In genomic region chr1:131736494-131736893, GRCm38 (mm10) we compare ENCODE assay signal across 19 mouse cellular contexts. TPM values are rescaled to one million over a fixed set of nuclear protein-coding genes. Genes with fewer than 3 reads are reported as not detected.
DNase-seq lines count a peak whose midpoint lies in the region; ATAC-seq and TF ChIP-seq lines count a peak whose summit lies in the region.
"Had no signal": no experiment of that assay in that cellular context is flagged by ENCODE, and none has a peak within 500 bp of the region (broad histone marks: within the 10 kb centered on the region; RNA-seq: fewer than 3 reads in every experiment).

No protein-coding gene starts in this region.

- TF ChIP-seq POLR2A in MEL (IDR thresholded peaks at IDR 0.05; ENCODE audit: control insufficient read depth in 1 of 2, insufficient read depth in 1 of 2, low read depth in 1 of 2, low read length in 2 of 2, poor library complexity in 1 of 2): no peak

- H3K27ac ChIP-seq in heart, embryonic 13.5 days (replicated peaks): peak overlapping the region; percentile 55
- no peak overlapping the region for H3K27ac ChIP-seq in MEL (ENCODE audit: control insufficient read depth, low read depth, low read length)
- no peak overlapping the region for H3K27ac ChIP-seq in stomach, embryonic 14.5 days (ENCODE audit: low read length)
- H3K27ac ChIP-seq: embryonic facial prominence, embryonic 13.5 days; forebrain, embryonic 10.5 days; hindbrain, embryonic 13.5 days; left cerebral cortex, adult 2 months; limb, embryonic 10.5 days; liver, embryonic 13.5 days; lung, embryonic 15.5 days had no signal

- H3K4me1 ChIP-seq in heart, embryonic 13.5 days: peaks cover 44% of the 10 kb centered on the region
- peaks cover 2 to 21% of the 10 kb centered on the region in 2 experiments; a peak in 3 of 4 replicates for H3K4me1 ChIP-seq in MEL (ENCODE audit: control insufficient read depth in 1 of 2, insufficient read depth in 2 of 2, low read length in 2 of 2)
- no peaks in the 10 kb centered on the region for H3K4me1 ChIP-seq in stomach, embryonic 14.5 days (ENCODE audit: control insufficient read depth, insufficient read depth, low read length)
- H3K4me1 ChIP-seq: embryonic facial prominence, embryonic 13.5 days; hindbrain, embryonic 13.5 days; limb, embryonic 10.5 days had no signal

- no peak for TF ChIP-seq CTCF in MEL (IDR thresholded peaks at IDR 0.05 in 2 of 3, conservative IDR thresholded peaks at IDR 0.05 in 1 of 3; ENCODE audit: control insufficient read depth in 1 of 3, insufficient read depth in 1 of 3, low read depth in 2 of 3, low read length in 3 of 3, poor library complexity in 1 of 3, severe bottlenecking in 1 of 3)

- TF ChIP-seq EP300 in MEL (IDR thresholded peaks at IDR 0.05; ENCODE audit: low read depth in 1 of 2, low read length in 2 of 2): peak; percentile 41 to 77; a peak in 3 of 4 replicates

- no peak overlapping the region for H3K9ac ChIP-seq in heart, embryonic 13.5 days
- H3K9ac ChIP-seq in MEL (ENCODE audit: control insufficient read depth, low read depth, low read length, poor library complexity, severe bottlenecking): no peak overlapping the region
- H3K9ac ChIP-seq in stomach, embryonic 14.5 days (replicated peaks; ENCODE audit: low read depth, low read length): no peak overlapping the region
- H3K9ac ChIP-seq: embryonic facial prominence, embryonic 13.5 days; hindbrain, embryonic 13.5 days; liver, embryonic 13.5 days; lung, embryonic 15.5 days had no signal

- WGBS in heart, embryonic 13.5 days: 12% methylated on average over 9 of the region's 9 CpGs
- WGBS in stomach, embryonic 14.5 days: 82% methylated on average over 9 of the region's 9 CpGs

- H3K79me2 ChIP-seq in MEL (ENCODE audit: control insufficient read depth, insufficient read depth, low read length, poor library complexity): no peaks in the 10 kb centered on the region

- no peaks in the 10 kb centered on the region for H3K9me3 ChIP-seq in heart, embryonic 13.5 days
- no peaks in the 10 kb centered on the region for H3K9me3 ChIP-seq in MEL (replicated peaks; ENCODE audit: insufficient read depth, low read length)
- H3K9me3 ChIP-seq in stomach, embryonic 14.5 days (ENCODE audit: control insufficient read depth, low read depth, low read length): no peaks in the 10 kb centered on the region
- H3K9me3 ChIP-seq: embryonic facial prominence, embryonic 13.5 days; forebrain, embryonic 10.5 days; hindbrain, embryonic 13.5 days; limb, embryonic 10.5 days; liver, embryonic 13.5 days; lung, embryonic 15.5 days had no signal

- no peak for TF ChIP-seq RAD21 in MEL (IDR thresholded peaks at IDR 0.05; ENCODE audit: low read depth, low read length)

- H3K27me3 ChIP-seq in heart, embryonic 13.5 days (replicated peaks): no peaks in the 10 kb centered on the region
- H3K27me3 ChIP-seq in MEL (ENCODE audit: control insufficient read depth in 1 of 2, insufficient read depth in 2 of 2, low read length in 2 of 2): peaks cover 1 to 6% of the 10 kb centered on the region in 2 experiments; a peak in 3 of 4 replicates
- H3K27me3 ChIP-seq in stomach, embryonic 14.5 days (ENCODE audit: control insufficient read depth, insufficient read depth, low read length): no peaks in the 10 kb centered on the region
- H3K27me3 ChIP-seq: CH12.LX; embryonic facial prominence, embryonic 13.5 days; hindbrain, embryonic 13.5 days; lung, embryonic 15.5 days had no signal

- no peak overlapping the region for H3K4me3 ChIP-seq in heart, embryonic 13.5 days
- no peak overlapping the region for H3K4me3 ChIP-seq in MEL (ENCODE audit: control insufficient read depth in 1 of 2, insufficient read depth in 1 of 2, low read depth in 2 of 2, low read length in 2 of 2)
- H3K4me3 ChIP-seq in stomach, embryonic 14.5 days (ENCODE audit: low read depth, low read length): no peak overlapping the region
- H3K4me3 ChIP-seq: embryonic facial prominence, embryonic 13.5 days; forebrain, embryonic 10.5 days; hindbrain, embryonic 13.5 days; left cerebral cortex, adult 2 months; limb, embryonic 10.5 days; liver, embryonic 13.5 days; lung, embryonic 15.5 days had no signal

- no peaks in the 10 kb centered on the region for H3K36me3 ChIP-seq in heart, embryonic 13.5 days
- peaks cover 0 to 16% of the 10 kb centered on the region in 2 experiments; a peak in 2 of 4 replicates for H3K36me3 ChIP-seq in MEL (ENCODE audit: control insufficient read depth in 1 of 2, insufficient read depth in 2 of 2, low read length in 2 of 2)
- no peaks in the 10 kb centered on the region for H3K36me3 ChIP-seq in stomach, embryonic 14.5 days (ENCODE audit: control insufficient read depth, insufficient read depth, low read length)
- H3K36me3 ChIP-seq: embryonic facial prominence, embryonic 13.5 days; forebrain, embryonic 10.5 days; hindbrain, embryonic 13.5 days; limb, embryonic 10.5 days; liver, embryonic 13.5 days; lung, embryonic 15.5 days had no signal

- peak overlapping the region; percentile 39 for H3K4me2 ChIP-seq in heart, embryonic 13.5 days
- H3K4me2 ChIP-seq in stomach, embryonic 14.5 days (replicated peaks; ENCODE audit: low read depth, low read length): no peak overlapping the region
- H3K4me2 ChIP-seq: embryonic facial prominence, embryonic 13.5 days; hindbrain, embryonic 13.5 days; liver, embryonic 13.5 days; lung, embryonic 15.5 days had no signal

- ATAC-seq in heart, embryonic 13.5 days (ENCODE audit: extremely low read depth, insufficient number of reproducible peaks, low FRiP score, low TSS enrichment): no peak
- peak; percentile 50; the same call in 1 of the 2 replicates for ATAC-seq in stomach, embryonic 14.5 days (ENCODE audit: insufficient number of reproducible peaks, insufficient read depth, low FRiP score, low read depth)
- ATAC-seq in erythroblast, adult 5-6 weeks (replicated peaks; ENCODE audit: low FRiP score, poor library complexity, severe bottlenecking): no peak

- peak; percentile 17 for DNase-seq in adrenal gland, postnatal 14 days
- no peak for DNase-seq in adrenal gland, postnatal 10 days
- DNase-seq in heart, postnatal 4 days: no peak
- peak; percentile 60 for DNase-seq in MEL (ENCODE audit: low read depth, low spot score)
- no peak for DNase-seq in kidney, adult 9 months
- DNase-seq: adrenal gland, postnatal 25 days; liver, embryonic 13.5 days; thymus, adult 2 months had no signal

TF ChIP-seq in MEL, 35 proteins besides CTCF, POLR2A, EP300 and RAD21 (continues in another document):
- no peak for TF ChIP-seq CHD1 (IDR thresholded peaks at IDR 0.05; ENCODE audit: low read depth, low read length)
- TF ChIP-seq ZKSCAN1 (IDR thresholded peaks at IDR 0.05; ENCODE audit: low read depth, low read length): no peak
- TF ChIP-seq MAFK (IDR thresholded peaks at IDR 0.05; ENCODE audit: borderline replicate concordance, low read depth, low read length): no peak
- TF ChIP-seq USF1 (IDR thresholded peaks at IDR 0.05; ENCODE audit: low read depth, low read length): peak; percentile 67
- no peak for TF ChIP-seq KAT2A (conservative IDR thresholded peaks at IDR 0.05; ENCODE audit: low read depth, low read length)
- no peak for TF ChIP-seq POLR2AphosphoS5 (IDR thresholded peaks at IDR 0.05; ENCODE audit: borderline replicate concordance, low read depth, low read length)
- peak; percentile 94 for TF ChIP-seq MAX (IDR thresholded peaks at IDR 0.05; ENCODE audit: low read length)
- 0 out of 2 replicates have a peak, but pooled peaks have one; percentile 32 for TF ChIP-seq RCOR1 (IDR thresholded peaks at IDR 0.05; ENCODE audit: low read depth, low read length)
- TF ChIP-seq ZNF384 (IDR thresholded peaks at IDR 0.05; ENCODE audit: low read depth, low read length): no peak
- peak; percentile 97 for TF ChIP-seq ETS1 (IDR thresholded peaks at IDR 0.05; ENCODE audit: low read depth, low read length)
- no peak for TF ChIP-seq ELF1 (IDR thresholded peaks at IDR 0.05; ENCODE audit: low read depth, low read length)
- no peak for TF ChIP-seq NRF1 (IDR thresholded peaks at IDR 0.05; ENCODE audit: insufficient read depth, low read depth, low read length, poor library complexity, severe bottlenecking)
- peak; percentile 80 for TF ChIP-seq MXI1 (IDR thresholded peaks at IDR 0.05; ENCODE audit: low read depth, low read length)
- TF ChIP-seq MYB (IDR thresholded peaks at IDR 0.05; ENCODE audit: low read depth, low read length): peak; percentile 45; the same call in 1 of the 2 replicates
- TF ChIP-seq POLR2AphosphoS2 (IDR thresholded peaks at IDR 0.05; ENCODE audit: low read length): no peak
- peak; percentile 47 for TF ChIP-seq SIN3A (IDR thresholded peaks at IDR 0.05; ENCODE audit: low read length)
- peak; percentile 68 for TF ChIP-seq TCF12 (IDR thresholded peaks at IDR 0.05; ENCODE audit: low read depth, low read length)
- TF ChIP-seq TAL1 (IDR thresholded peaks at IDR 0.05; ENCODE audit: low read length): peak; percentile 32
- no peak for TF ChIP-seq NELFE (IDR thresholded peaks at IDR 0.05; ENCODE audit: low read depth, low read length)

RNA-seq across cellular contexts. Expression of gene Slc26a9, which starts 7.3 kb away (rescaled TPM):
- total RNA-seq in adrenal gland, postnatal 14 days (2021): 0.07 and 0.08 TPM in 2 replicates
- under 1 TPM in 1 of 2 experiments, not detected in 1; 0.15 TPM for total RNA-seq in adrenal gland, postnatal 10 days (2021)
- 0.08 and 0.39 TPM in 2 replicates for polyA plus RNA-seq in heart, embryonic 13.5 days (2015; fragmentation: Nextera tagmentation; extraction: Ambion mirVana)
- under 1 TPM in 1 of 2 experiments, not detected in 1; 0.07 TPM for total RNA-seq in heart, postnatal 4 days (2021)
- not detected in 2 replicates for total RNA-seq in MEL (2012; rRNA removed)
- under 1 TPM in 1 of 2 experiments, not detected in 1; 0.04 TPM for polyA plus RNA-seq in MEL (2012; ENCODE audit: insufficient read depth in 1 of 2, insufficient read length in 2 of 2, low read depth in 1 of 2, low replicate concordance in 2 of 2, missing spikeins in 1 of 2)
- polyA plus RNA-seq in stomach, embryonic 14.5 days (2014; fragmentation: Nextera tagmentation; extraction: Ambion mirVana): 3.3 and 6.4 TPM in 2 replicates
- not detected in 2 replicates for total RNA-seq in erythroblast, adult 5-6 weeks (2015; ENCODE audit: low replicate concordance)
- not detected in 2 replicates for total RNA-seq in erythroblast, adult 5-6 weeks (2017; ENCODE audit: low replicate concordance)
- total RNA-seq: CH12.LX; gastrocnemius, postnatal 36 days had no signal
- polyA plus RNA-seq: embryonic facial prominence, embryonic 13.5 days; forebrain, embryonic 10.5 days; limb, embryonic 10.5 days; liver, embryonic 13.5 days had no signal

RNA-seq across cellular contexts. Expression of gene Rab7b, which starts 48.0 kb away (rescaled TPM):
- 2.7 and 3.5 TPM in 2 replicates for total RNA-seq in adrenal gland, postnatal 14 days (2021)
- 1 to 10 TPM; 4.7 to 5.1 TPM for total RNA-seq in adrenal gland, postnatal 10 days (2021)
- polyA plus RNA-seq in heart, embryonic 13.5 days (2015; fragmentation: Nextera tagmentation; extraction: Ambion mirVana): 1.3 and 1.9 TPM in 2 replicates
- 1 to 10 TPM; 2.6 to 3.6 TPM for total RNA-seq in heart, postnatal 4 days (2021)
- total RNA-seq in MEL (2012; rRNA removed): 0.23 TPM in 1 of 2 replicates, not detected in the other
- polyA plus RNA-seq in MEL (2012; ENCODE audit: insufficient read depth in 1 of 2, insufficient read length in 2 of 2, low read depth in 1 of 2, low replicate concordance in 2 of 2, missing spikeins in 1 of 2): under 1 TPM in 1 of 2 experiments, not detected in 1; 0.21 TPM
- polyA plus RNA-seq in stomach, embryonic 14.5 days (2014; fragmentation: Nextera tagmentation; extraction: Ambion mirVana): 3.9 and 4.4 TPM in 2 replicates
- 0.58 and 1.0 TPM in 2 replicates for total RNA-seq in erythroblast, adult 5-6 weeks (2015; ENCODE audit: low replicate concordance)
- 2.6 and 7.2 TPM in 2 replicates for total RNA-seq in erythroblast, adult 5-6 weeks (2017; ENCODE audit: low replicate concordance)
- total RNA-seq: CH12.LX had no signal

Comparison
In these comparisons a context has a peak if more than half of its experiments do, and no peak if none do; other contexts are left out.
1. DNase-seq: peak in adrenal gland, postnatal 14 days (single experiment) and MEL (single experiment); none in adrenal gland, postnatal 10 days (single experiment), heart, postnatal 4 days (single experiment) and kidney, adult 9 months (single experiment).